ENCODE assay signal across 9 mouse cellular contexts in genomic region chr15:79892995-79893823, GRCm38 (mm10). TPM values are rescaled to one million over a fixed set of nuclear protein-coding genes. Genes with fewer than 3 reads are reported as not detected.
DNase-seq lines count a peak whose midpoint lies in the region; ATAC-seq and TF ChIP-seq lines count a peak whose summit lies in the region.
"Had no signal": no experiment of that assay in that cellular context is flagged by ENCODE, and none has a peak within 500 bp of the region (broad histone marks: within the 10 kb centered on the region; RNA-seq: fewer than 3 reads in every experiment).

No protein-coding gene starts in this region.

- no peak for TF ChIP-seq EP300 in ES-Bruce4 (IDR thresholded peaks at IDR 0.05; ENCODE audit: insufficient read depth, low read depth, low read length)

- 81% methylated on average over 15 of the region's 15 CpGs for WGBS in hindbrain, embryonic 10.5 days
- WGBS in hindbrain, embryonic 13.5 days, result 84% methylated on average over 15 of the region's 15 CpGs
- WGBS in hindbrain, embryonic 14.5 days, result 85% methylated on average over 15 of the region's 15 CpGs
- WGBS in macrophage (ENCODE audit: missing documents), result 17% methylated on average over 14 of the region's 15 CpGs

- no peak for TF ChIP-seq POLR2A in ES-Bruce4 (IDR thresholded peaks at IDR 0.05; ENCODE audit: insufficient read depth, low read length)

- H3K4me2 ChIP-seq in hindbrain, embryonic 13.5 days, result no peak overlapping the region
- H3K4me2 ChIP-seq in hindbrain, embryonic 14.5 days (replicated peaks), result 0 out of 2 replicates have a peak overlapping the region, but pooled peaks have one; percentile 45

- H3K9ac ChIP-seq in hindbrain, embryonic 13.5 days, result no peak overlapping the region
- H3K9ac ChIP-seq in ES-Bruce4 (ENCODE audit: low read depth, poor library complexity, severe bottlenecking), result peak overlapping the region; percentile 74
- no peak overlapping the region for H3K9ac ChIP-seq in hindbrain, embryonic 14.5 days

- H3K4me1 ChIP-seq in hindbrain, embryonic 10.5 days (replicated peaks), result peaks cover 16% of the 10 kb centered on the region
- peaks cover 10% of the 10 kb centered on the region for H3K4me1 ChIP-seq in hindbrain, embryonic 13.5 days (replicated peaks)
- H3K4me1 ChIP-seq in ES-Bruce4 (ENCODE audit: control insufficient read depth, insufficient read depth, low read length), result peaks cover 2% of the 10 kb centered on the region
- H3K4me1 ChIP-seq in hindbrain, embryonic 14.5 days (replicated peaks; ENCODE audit: control insufficient read depth, insufficient read depth, low read length), result no peaks in the 10 kb centered on the region

- no peak overlapping the region for H3K27ac ChIP-seq in hindbrain, embryonic 10.5 days
- H3K27ac ChIP-seq in hindbrain, embryonic 13.5 days, result no peak overlapping the region
- H3K27ac ChIP-seq in ES-Bruce4 (ENCODE audit: insufficient read depth, low read length) (peak overlapping the region; percentile 64), macrophage (peak overlapping the region; percentile 86)
- H3K27ac ChIP-seq in hindbrain, embryonic 14.5 days, result no peak overlapping the region

- H3K4me3 ChIP-seq in hindbrain, embryonic 10.5 days, result peak overlapping the region; percentile 52
- no peak overlapping the region for H3K4me3 ChIP-seq in hindbrain, embryonic 13.5 days
- H3K4me3 ChIP-seq in ES-Bruce4 (ENCODE audit: low read depth, low read length), result peak overlapping the region; percentile 76
- H3K4me3 ChIP-seq in hindbrain, embryonic 14.5 days (replicated peaks; ENCODE audit: low read length), result no peak overlapping the region
- peak overlapping the region; percentile 96 for H3K4me3 ChIP-seq in macrophage (ENCODE audit: inconsistent target)

- H3K9me3 ChIP-seq in hindbrain, embryonic 10.5 days, result no peaks in the 10 kb centered on the region
- H3K9me3 ChIP-seq in hindbrain, embryonic 13.5 days, result no peaks in the 10 kb centered on the region
- no peaks in the 10 kb centered on the region for H3K9me3 ChIP-seq in ES-Bruce4 (replicated peaks; ENCODE audit: control insufficient read depth, insufficient read depth, low read length, poor library complexity, severe bottlenecking)
- no peaks in the 10 kb centered on the region for H3K9me3 ChIP-seq in hindbrain, embryonic 14.5 days (ENCODE audit: control insufficient read depth, low read length)

- H3K36me3 ChIP-seq in hindbrain, embryonic 10.5 days, result no peaks in the 10 kb centered on the region
- H3K36me3 ChIP-seq in hindbrain, embryonic 13.5 days, result no peaks in the 10 kb centered on the region
- H3K36me3 ChIP-seq in ES-Bruce4 (ENCODE audit: control insufficient read depth, insufficient read depth, low read length, poor library complexity, severe bottlenecking), result peaks cover 13% of the 10 kb centered on the region
- no peaks in the 10 kb centered on the region for H3K36me3 ChIP-seq in hindbrain, embryonic 14.5 days (replicated peaks; ENCODE audit: control insufficient read depth, insufficient read depth)
- H3K36me3 ChIP-seq in macrophage (ENCODE audit: inconsistent target), result peaks cover 21% of the 10 kb centered on the region

- no peak for DNase-seq in hindbrain, embryonic 10.5 days (ENCODE audit: low spot score)
- no peak for DNase-seq in hindbrain, embryonic 14.5 days (ENCODE audit: low spot score)
- no peak for DNase-seq in thymus, postnatal 14 days
- no peak for DNase-seq in urinary bladder, adult 18-20 months (ENCODE audit: low spot score in 2 of 2)
- DNase-seq in urinary bladder, postnatal 36 days (ENCODE audit: low spot score in 2 of 2), result no peak
- DNase-seq: right cerebral cortex, postnatal 25 days had no signal

- H3K27me3 ChIP-seq in hindbrain, embryonic 10.5 days (ENCODE audit: insufficient read depth, poor library complexity, severe bottlenecking), result peaks cover 33% of the 10 kb centered on the region
- peaks cover 28% of the 10 kb centered on the region for H3K27me3 ChIP-seq in hindbrain, embryonic 13.5 days
- H3K27me3 ChIP-seq in ES-Bruce4 (ENCODE audit: control insufficient read depth, insufficient read depth, low read length, poor library complexity, severe bottlenecking), result no peaks in the 10 kb centered on the region
- 0 out of 2 replicates have a peak, but pooled peaks cover 8% of the 10 kb centered on the region for H3K27me3 ChIP-seq in hindbrain, embryonic 14.5 days (ENCODE audit: control insufficient read depth, insufficient read depth, low read length)

- no peak for ATAC-seq in hindbrain, embryonic 13.5 days (ENCODE audit: low FRiP score)
- ATAC-seq in hindbrain, embryonic 14.5 days (ENCODE audit: low FRiP score), result no peak

- H3K79me2 ChIP-seq in macrophage (ENCODE audit: inconsistent target), result peaks cover 60% of the 10 kb centered on the region

- no peak for TF ChIP-seq CTCF in ES-Bruce4 (IDR thresholded peaks at IDR 0.05; ENCODE audit: low read depth, low read length)

RNA-seq across cellular contexts. Expression of gene Apobec3, which starts 1.8 kb away (rescaled TPM):
- 6.9 and 9.0 TPM in 2 replicates for polyA plus RNA-seq in hindbrain, embryonic 10.5 days (2016; fragmentation: Nextera tagmentation; extraction: Ambion mirVana)
- polyA plus RNA-seq in hindbrain, embryonic 13.5 days (2015; fragmentation: Nextera tagmentation; extraction: Ambion mirVana), result 4.5 and 4.7 TPM in 2 replicates
- polyA plus RNA-seq in ES-Bruce4 (2011; ENCODE audit: insufficient read depth, insufficient read length, low read depth, missing spikeins) (98.9 and 114 TPM in 2 replicates), macrophage (2018) (22.8 to 91.0 TPM (median 42.5 TPM) in 3 replicates)
- 4.9 and 5.1 TPM in 2 replicates for polyA plus RNA-seq in hindbrain, embryonic 14.5 days (2014; fragmentation: Nextera tagmentation; extraction: Ambion mirVana)
- 100 to 1,000 TPM in 24 of 26 experiments, 10 to 100 TPM in 2; 96.9 to 911 (median 311) TPM for total RNA-seq in macrophage (2018; cell fraction: chromatin; rRNA removed)
- 100 to 1,000 TPM in 13 of 26 experiments, 10 to 100 TPM in 13; 28.8 to 219 (median 97.8) TPM for total RNA-seq in macrophage (2018; cell fraction: cytosol; rRNA removed)
- 100 to 1,000 TPM in 25 of 26 experiments, 10 to 100 TPM in 1; 82.7 to 710 (median 344) TPM for total RNA-seq in macrophage (2018; cell fraction: nucleus; rRNA removed)

RNA-seq across cellular contexts. Expression of gene Cbx6, which starts 58.7 kb away (rescaled TPM):
- polyA plus RNA-seq in hindbrain, embryonic 10.5 days (2016; fragmentation: Nextera tagmentation; extraction: Ambion mirVana), result 20.7 and 26.1 TPM in 2 replicates
- 50.2 and 52.6 TPM in 2 replicates for polyA plus RNA-seq in hindbrain, embryonic 13.5 days (2015; fragmentation: Nextera tagmentation; extraction: Ambion mirVana)
- polyA plus RNA-seq in ES-Bruce4 (2011; ENCODE audit: insufficient read depth, insufficient read length, low read depth, missing spikeins), result 25.7 and 28.7 TPM in 2 replicates
- polyA plus RNA-seq in hindbrain, embryonic 14.5 days (2014; fragmentation: Nextera tagmentation; extraction: Ambion mirVana), result 36.9 and 39.8 TPM in 2 replicates
- total RNA-seq in macrophage (2018; cell fraction: chromatin; rRNA removed), result 10 to 100 TPM in 7 of 26 experiments, 1 to 10 TPM in 13, under 1 TPM in 6; 0.48 to 19.1 (median 5.0) TPM
- total RNA-seq in macrophage (2018; cell fraction: cytosol; rRNA removed), result 1 to 10 TPM; 2.6 to 9.3 (median 6.0) TPM
- total RNA-seq in macrophage (2018; cell fraction: nucleus; rRNA removed), result 10 to 100 TPM in 6 of 26 experiments, 1 to 10 TPM in 20; 1.6 to 20.8 (median 4.8) TPM
- polyA plus RNA-seq in macrophage (2018), result 5.7 to 7.7 TPM (median 6.8 TPM) in 3 replicates

RNA-seq across cellular contexts. Expression of gene Npcd, which starts 59.2 kb away (rescaled TPM):
- polyA plus RNA-seq in hindbrain, embryonic 10.5 days (2016; fragmentation: Nextera tagmentation; extraction: Ambion mirVana), result 0.14 and 0.17 TPM in 2 replicates
- 0.34 and 0.51 TPM in 2 replicates for polyA plus RNA-seq in hindbrain, embryonic 13.5 days (2015; fragmentation: Nextera tagmentation; extraction: Ambion mirVana)
- polyA plus RNA-seq in ES-Bruce4 (2011; ENCODE audit: insufficient read depth, insufficient read length, low read depth, missing spikeins), result 1.2 TPM in 1 of 2 replicates, not detected in the other
- polyA plus RNA-seq in hindbrain, embryonic 14.5 days (2014; fragmentation: Nextera tagmentation; extraction: Ambion mirVana), result 1.4 and 5.5 TPM in 2 replicates
- under 1 TPM in 1 of 26 experiments, not detected in 25; 0.75 TPM for total RNA-seq in macrophage (2018; cell fraction: chromatin; rRNA removed)
- under 1 TPM in 2 of 26 experiments, not detected in 24; 0.10 to 0.19 TPM for total RNA-seq in macrophage (2018; cell fraction: cytosol; rRNA removed)
- under 1 TPM in 1 of 26 experiments, not detected in 25; 0.78 TPM for total RNA-seq in macrophage (2018; cell fraction: nucleus; rRNA removed)
- polyA plus RNA-seq in macrophage (2018), result not detected in 3 replicates

Comparison
In these comparisons a context has a peak if more than half of its experiments do, and no peak if none do; other contexts are left out.
1. H3K4me3 ChIP-seq: peak in hindbrain, embryonic 10.5 days (single experiment), ES-Bruce4 (single experiment) and macrophage (single experiment); none in hindbrain, embryonic 13.5 days (single experiment) and hindbrain, embryonic 14.5 days (single experiment).
2. H3K27ac ChIP-seq: peak in ES-Bruce4 (single experiment) and macrophage (single experiment); none in hindbrain, embryonic 10.5 days (single experiment), hindbrain, embryonic 13.5 days (single experiment) and hindbrain, embryonic 14.5 days (single experiment).